Mouse (Mus musculus) forelimb bud, embryonic 11.5 days (tissue): Measurements from ENCODE around the gene Etfb.

Source experiments
- DNase-seq: peaks from one replicate; pipeline ENCODE4 v3.0.0-alpha.2; 2012; ENCODE audit warnings: low read depth, low spot score

The Etfb gene

GRCm38 (mm10) chr7:43495343-43496021, 51.6 kb downstream of the Etfb start:
- peak; percentile 44 for DNase-seq
